In genomic region chr16:84989938-84990337, GRCm38 (mm10) we compare ENCODE assay signal across 10 mouse cellular contexts.
DNase-seq lines count a peak whose midpoint lies in the region; ATAC-seq and TF ChIP-seq lines count a peak whose summit lies in the region.
"Had no signal": no experiment of that assay in that cellular context is flagged by ENCODE, and none has a peak within 500 bp of the region (broad histone marks: within the 10 kb centered on the region; RNA-seq: fewer than 3 reads in every experiment).

No protein-coding gene starts in this region.

- TF ChIP-seq CTCF in lung, adult 2 months (IDR thresholded peaks at IDR 0.05; ENCODE audit: insufficient read depth, low read length), result no peak

- no peak overlapping the region for H3K4me2 ChIP-seq in forebrain, embryonic 12.5 days
- no peak overlapping the region for H3K4me2 ChIP-seq in forebrain, embryonic 11.5 days (ENCODE audit: low read depth, low read length, severe bottlenecking)
- no peak overlapping the region for H3K4me2 ChIP-seq in neural tube, embryonic 15.5 days

- 81% methylated on average over 6 of the region's 6 CpGs for WGBS in forebrain, embryonic 12.5 days
- WGBS in forebrain, embryonic 11.5 days, result 89% methylated on average over 6 of the region's 6 CpGs
- WGBS in lung, adult 2 months, result 24% methylated on average over 6 of the region's 6 CpGs
- 76% methylated on average over 6 of the region's 6 CpGs for WGBS in neural tube, embryonic 15.5 days

- DNase-seq in forebrain, embryonic 11.5 days (ENCODE audit: low spot score), result no peak
- DNase-seq in lung, adult 18-20 months, result peak; percentile 14 to 26
- DNase-seq in lung, adult 2 months, result no peak
- DNase-seq in heart, postnatal 36 days, result peak; percentile 12 to 18
- no peak for DNase-seq in adrenal gland, adult 2 months
- no peak for DNase-seq in right cerebral cortex, postnatal 14 days

- peaks cover 17% of the 10 kb centered on the region; the same call in 1 of the 2 replicates for H3K4me1 ChIP-seq in forebrain, embryonic 12.5 days
- H3K4me1 ChIP-seq in forebrain, embryonic 11.5 days (replicated peaks; ENCODE audit: control insufficient read depth, insufficient read depth, low read length), result no peaks in the 10 kb centered on the region
- H3K4me1 ChIP-seq in lung, adult 2 months (ENCODE audit: control insufficient read depth, insufficient read depth, low read length), result peaks cover 7% of the 10 kb centered on the region
- 0 out of 2 replicates have a peak, but pooled peaks cover 10% of the 10 kb centered on the region for H3K4me1 ChIP-seq in neural tube, embryonic 15.5 days
- H3K4me1 ChIP-seq: limb, embryonic 10.5 days had no signal

- intact Hi-C loops in heart, postnatal 36 days (cut with DNase I), result no loop called here

- no peak overlapping the region for H3K9ac ChIP-seq in forebrain, embryonic 12.5 days
- H3K9ac ChIP-seq in forebrain, embryonic 11.5 days (ENCODE audit: low read length), result no peak overlapping the region
- no peak overlapping the region for H3K9ac ChIP-seq in neural tube, embryonic 15.5 days (replicated peaks)

- no peak for TF ChIP-seq POLR2A in lung, adult 2 months (IDR thresholded peaks at IDR 0.05; ENCODE audit: borderline replicate concordance, extremely low read depth, low read depth, low read length)

- H3K9me3 ChIP-seq in forebrain, embryonic 12.5 days, result no peaks in the 10 kb centered on the region
- H3K9me3 ChIP-seq in forebrain, embryonic 11.5 days (ENCODE audit: control insufficient read depth, low read length), result no peaks in the 10 kb centered on the region
- no peaks in the 10 kb centered on the region for H3K9me3 ChIP-seq in neural tube, embryonic 15.5 days (replicated peaks)
- H3K9me3 ChIP-seq: limb, embryonic 10.5 days had no signal

- no peak overlapping the region for H3K4me3 ChIP-seq in forebrain, embryonic 12.5 days (replicated peaks)
- H3K4me3 ChIP-seq in forebrain, embryonic 11.5 days (ENCODE audit: low read depth, low read length), result no peak overlapping the region
- H3K4me3 ChIP-seq in lung, adult 2 months (replicated peaks; ENCODE audit: extremely low read depth, low read depth, low read length), result no peak overlapping the region
- no peak overlapping the region for H3K4me3 ChIP-seq in neural tube, embryonic 15.5 days (replicated peaks)
- H3K4me3 ChIP-seq: limb, embryonic 10.5 days had no signal

- 0 out of 2 replicates have a peak, but pooled peaks cover 18% of the 10 kb centered on the region for H3K36me3 ChIP-seq in forebrain, embryonic 12.5 days (replicated peaks)
- H3K36me3 ChIP-seq in forebrain, embryonic 11.5 days (ENCODE audit: control insufficient read depth, insufficient read depth, low read length), result no peaks in the 10 kb centered on the region
- H3K36me3 ChIP-seq in neural tube, embryonic 15.5 days, result peaks cover 20% of the 10 kb centered on the region

- H3K27ac ChIP-seq in forebrain, embryonic 12.5 days, result no peak overlapping the region
- no peak overlapping the region for H3K27ac ChIP-seq in forebrain, embryonic 11.5 days (ENCODE audit: low read depth, low read length)
- peak overlapping the region; percentile 6 for H3K27ac ChIP-seq in neural tube, embryonic 15.5 days (replicated peaks)
- H3K27ac ChIP-seq: limb, embryonic 10.5 days had no signal

- peak; percentile 10; the same call in 1 of the 2 replicates for ATAC-seq in forebrain, embryonic 12.5 days (ENCODE audit: low FRiP score)
- no peak for ATAC-seq in forebrain, embryonic 11.5 days (replicated peaks; ENCODE audit: low FRiP score)
- no peak for ATAC-seq in neural tube, embryonic 15.5 days (ENCODE audit: low FRiP score)
- ATAC-seq: inflammation-experienced regulatory T-cells, adult 6 months had no signal

- H3K27me3 ChIP-seq in forebrain, embryonic 12.5 days, result no peaks in the 10 kb centered on the region
- no peaks in the 10 kb centered on the region for H3K27me3 ChIP-seq in forebrain, embryonic 11.5 days (ENCODE audit: control insufficient read depth, insufficient read depth, low read length)
- no peaks in the 10 kb centered on the region for H3K27me3 ChIP-seq in neural tube, embryonic 15.5 days (replicated peaks)

Comparison
In these comparisons a context has a peak if more than half of its experiments do, and no peak if none do; other contexts are left out.
1. DNase-seq: peak in lung, adult 18-20 months (2 of 2) and heart, postnatal 36 days (2 of 2); none in forebrain, embryonic 11.5 days (single experiment), lung, adult 2 months (single experiment), adrenal gland, adult 2 months (single experiment) and right cerebral cortex, postnatal 14 days (single experiment).